Mouse (Mus musculus) megakaryocyte, embryonic 14.5 days (primary cell): Measurements from ENCODE around the gene Olfr282.

ENCODE experiments used
- FLI1 ChIP-seq: IDR thresholded peaks from 2 replicates; pipeline ENCODE4 v1.6.1; 2012; ENCODE audit warnings: low read length, inconsistent platforms, mixed read lengths
- GATA1 ChIP-seq: IDR thresholded peaks from 3 replicates; pipeline ENCODE4 v1.6.1; 2012; ENCODE audit warnings: mixed read lengths, low read length, inconsistent platforms, borderline replicate concordance

- TF ChIP-seq GATA1: no peak
- TF ChIP-seq FLI1: no peak
Observed at GRCm38 (mm10) chr15:98448521-98448920, 17.5 kb downstream of the Olfr282 start.
